Mouse (Mus musculus) liver, adult 2 months (tissue): ENCODE measurements around the gene Rbm8a2.
"Not testable (repeated sequence)": the region's sequence is repeated elsewhere in the genome, so short reads cannot be mapped to it uniquely, and the experiment has no call there.

Experiments used
- CTCF ChIP-seq: fragments of 200-500 bp; IDR thresholded peaks from 2 replicates; pipeline ENCODE4 v1.5.1; 2011; ENCODE audit warnings: low read depth, low read length, control low read depth
- POLR2A ChIP-seq: fragments of 200-500 bp; IDR thresholded peaks from 2 replicates; pipeline ENCODE4 v1.6.1; 2011; ENCODE audit warnings: low read length, control low read depth; ENCODE audit not compliant: insufficient read depth; ENCODE audit errors: extremely low read depth

GRCm38 (mm10) chr1:175979014-175979413, at the start of gene Rbm8a2:
- TF ChIP-seq POLR2A, CTCF: not testable (repeated sequence)
